Mouse (Mus musculus): Measurements from ENCODE around the gene Myo15b. TPM values are rescaled to one million over a fixed set of nuclear protein-coding genes. Genes with fewer than 3 reads are reported as not detected.
"Not testable (repeated sequence)": the region's sequence is repeated elsewhere in the genome, so short reads cannot be mapped to it uniquely, and the experiment has no call there.

Gene Myo15b
- polyA plus RNA-seq, 1 experiment from 2014 or later = 12.6 TPM

DNA sequence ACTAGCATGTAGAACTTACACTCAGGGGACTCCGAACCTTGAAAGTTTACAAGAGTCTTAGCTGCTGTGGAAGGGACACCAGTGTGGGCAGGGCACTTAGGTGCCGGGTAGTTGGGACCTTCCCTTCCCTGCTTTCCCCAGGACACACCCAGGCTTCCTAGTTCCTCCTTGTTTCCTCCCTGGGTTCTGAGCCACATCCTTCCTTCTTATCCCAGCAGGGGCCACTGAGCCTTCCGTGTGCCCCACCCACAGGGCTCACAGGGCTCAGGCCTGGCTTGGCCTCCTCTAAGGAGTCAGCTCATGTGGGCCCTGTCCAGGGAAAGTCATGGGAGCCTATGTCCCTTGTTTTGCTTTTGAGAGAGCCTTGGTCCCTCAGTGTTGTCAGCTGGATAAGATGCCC, 18.5 kb upstream of the Myo15b start:
- H3K9ac ChIP-seq (replicated peaks; ENCODE audit: low read length) = no peak overlapping the region
- 66% methylated on average over 3 of the region's 3 CpGs for WGBS
- peaks cover 3% of the 10 kb centered on the region; the same call in 1 of the 2 replicates for H3K9me3 ChIP-seq (ENCODE audit: low read length)
- no peak overlapping the region for H3K4me2 ChIP-seq (replicated peaks; ENCODE audit: low read depth, low read length)
- peaks cover under 1% of the 10 kb centered on the region; the same call in 1 of the 2 replicates for H3K36me3 ChIP-seq (ENCODE audit: insufficient read depth, low read length)
- peak overlapping the region; percentile 21; the same call in 1 of the 2 replicates for H3K27ac ChIP-seq (ENCODE audit: low read length)
- no peaks in the 10 kb centered on the region for H3K27me3 ChIP-seq (ENCODE audit: insufficient read depth, low read length)
- peaks cover 76% of the 10 kb centered on the region for H3K4me1 ChIP-seq (ENCODE audit: insufficient read depth, low read length)
- no peak overlapping the region for H3K4me3 ChIP-seq (ENCODE audit: low read length)
- no peak for ATAC-seq (ENCODE audit: low FRiP score, low TSS enrichment)

DNA sequence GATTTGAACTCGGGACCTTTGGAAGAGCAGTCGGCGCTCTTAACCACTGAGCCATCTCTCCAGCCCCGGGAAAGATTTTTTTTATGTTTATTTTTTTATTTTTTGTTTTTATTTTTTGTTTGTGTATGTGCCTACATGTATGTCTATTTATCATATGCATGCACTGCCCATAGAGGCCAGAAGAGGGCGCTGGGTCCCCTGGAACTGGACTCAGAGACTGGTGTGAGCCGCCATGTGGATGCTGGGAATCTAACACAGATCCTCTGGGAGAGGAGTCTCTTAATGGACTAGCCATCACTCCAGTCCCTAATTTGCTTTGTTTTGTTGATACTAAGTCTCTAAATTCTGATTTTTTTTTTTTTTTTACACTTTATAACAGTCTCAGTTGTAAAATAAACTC, 17.2 kb upstream of the Myo15b start:
- no peak overlapping the region for H3K4me3 ChIP-seq (ENCODE audit: low read length)
- H3K27me3 ChIP-seq (ENCODE audit: insufficient read depth, low read length) = no peaks in the 10 kb centered on the region
- no peak overlapping the region for H3K4me2 ChIP-seq (replicated peaks; ENCODE audit: low read depth, low read length)
- no peak overlapping the region for H3K9ac ChIP-seq (replicated peaks; ENCODE audit: low read length)
- H3K9me3 ChIP-seq (ENCODE audit: low read length) = peaks cover 8% of the 10 kb centered on the region; the same call in 1 of the 2 replicates
- WGBS = 85% methylated on average over 6 of the region's 6 CpGs
- peaks cover 14% of the 10 kb centered on the region for H3K36me3 ChIP-seq (ENCODE audit: insufficient read depth, low read length)
- peaks cover 69% of the 10 kb centered on the region for H3K4me1 ChIP-seq (ENCODE audit: insufficient read depth, low read length)
- no peak for ATAC-seq (ENCODE audit: low FRiP score, low TSS enrichment)
- peak overlapping the region; percentile 86 for H3K27ac ChIP-seq (ENCODE audit: low read length)

DNA sequence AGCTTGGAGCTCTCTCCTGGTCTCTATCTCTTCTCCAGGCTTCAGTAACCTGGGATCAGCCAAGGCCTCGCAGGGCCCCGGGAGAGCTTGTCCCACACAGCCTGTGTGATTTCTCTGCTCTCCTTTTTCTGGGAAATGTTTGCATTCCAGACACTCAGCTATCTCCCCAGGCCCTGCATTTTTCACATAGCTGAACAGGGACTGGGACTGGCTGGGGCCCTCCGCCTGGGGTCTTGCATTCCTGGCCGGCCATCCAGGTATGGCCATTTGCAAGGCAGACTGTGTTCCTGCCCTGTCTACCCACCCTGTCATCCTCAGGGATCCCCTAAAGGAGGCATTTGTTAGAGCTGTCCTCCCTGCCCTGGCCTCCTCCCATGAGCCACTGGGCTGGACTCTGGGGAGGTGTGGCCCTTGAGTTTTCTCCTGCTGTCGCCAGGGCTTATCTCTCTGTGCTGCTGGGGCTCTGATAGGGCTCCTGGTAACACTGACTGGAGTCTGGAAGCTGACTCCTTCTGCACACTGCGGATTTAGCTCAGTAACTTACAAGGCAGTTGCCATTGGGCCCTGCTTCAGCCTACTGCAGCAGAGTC, 16.1 kb upstream of the Myo15b start:
- H3K4me1 ChIP-seq (ENCODE audit: insufficient read depth, low read length) = peaks cover 67% of the 10 kb centered on the region

GRCm38 (mm10) chr11:115843141-115843890, 14.9 kb upstream of the Myo15b start:
- Histone ChIP-seq H3K4me2 (replicated peaks; ENCODE audit: low read depth, low read length) (peak overlapping the region; percentile 21; the same call in 1 of the 2 replicates), H3K27ac (ENCODE audit: low read length) (peak overlapping the region; percentile 86), H3K36me3 (ENCODE audit: insufficient read depth, low read length) (peaks cover 33% of the 10 kb centered on the region), H3K4me3 (ENCODE audit: low read length) (no peak overlapping the region), H3K4me1 (ENCODE audit: insufficient read depth, low read length) (peaks cover 59% of the 10 kb centered on the region), H3K9me3 (ENCODE audit: low read length) (peaks cover 8% of the 10 kb centered on the region; the same call in 1 of the 2 replicates), H3K9ac (replicated peaks; ENCODE audit: low read length) (no peak overlapping the region), H3K27me3 (ENCODE audit: insufficient read depth, low read length) (no peaks in the 10 kb centered on the region)
- ATAC-seq (ENCODE audit: low FRiP score, low TSS enrichment) = 0 out of 2 replicates have a peak, but pooled peaks have one; percentile 7
- WGBS = 80% methylated on average over 11 of the region's 14 CpGs

More for the DNA sequence above, 16.1 kb upstream of the Myo15b start:
- no peaks in the 10 kb centered on the region for H3K27me3 ChIP-seq (ENCODE audit: insufficient read depth, low read length)
- WGBS = 18% methylated on average over 6 of the region's 6 CpGs
- H3K27ac ChIP-seq (ENCODE audit: low read length) = peak overlapping the region; percentile 86
- H3K9me3 ChIP-seq (ENCODE audit: low read length) = peaks cover 8% of the 10 kb centered on the region; the same call in 1 of the 2 replicates
- ATAC-seq (ENCODE audit: low FRiP score, low TSS enrichment) = 0 out of 2 replicates have a peak, but pooled peaks have one; percentile 14
- peaks cover 22% of the 10 kb centered on the region for H3K36me3 ChIP-seq (ENCODE audit: insufficient read depth, low read length)
- H3K4me2 ChIP-seq (replicated peaks; ENCODE audit: low read depth, low read length) = no peak overlapping the region
- H3K9ac ChIP-seq (replicated peaks; ENCODE audit: low read length) = peak overlapping the region; percentile 41; the same call in 1 of the 2 replicates
- H3K4me3 ChIP-seq (ENCODE audit: low read length) = no peak overlapping the region

- Histone ChIP-seq H3K27me3 (ENCODE audit: insufficient read depth, low read length) (no peaks in the 10 kb centered on the region), H3K27ac (ENCODE audit: low read length) (peak overlapping the region; percentile 86), H3K4me3 (ENCODE audit: low read length) (no peak overlapping the region), H3K9ac (replicated peaks; ENCODE audit: low read length) (no peak overlapping the region), H3K36me3 (ENCODE audit: insufficient read depth, low read length) (peaks cover 34% of the 10 kb centered on the region), H3K4me2 (replicated peaks; ENCODE audit: low read depth, low read length) (peak overlapping the region; percentile 21), H3K9me3 (ENCODE audit: low read length) (peaks cover 8% of the 10 kb centered on the region; the same call in 1 of the 2 replicates), H3K4me1 (ENCODE audit: insufficient read depth, low read length) (peaks cover 54% of the 10 kb centered on the region)
- peak; percentile 88 for ATAC-seq (ENCODE audit: low FRiP score, low TSS enrichment)
- WGBS = 77% methylated on average over 5 of the region's 5 CpGs
These were observed 14.3 kb upstream of the Myo15b start for GRCm38 (mm10) chr11:115843891-115844239.

GRCm38 (mm10) chr11:115844240-115844639, 14.0 kb upstream of the Myo15b start:
- Histone ChIP-seq H3K4me3 (ENCODE audit: low read length) (no peak overlapping the region), H3K27me3 (ENCODE audit: insufficient read depth, low read length) (no peaks in the 10 kb centered on the region), H3K4me2 (replicated peaks; ENCODE audit: low read depth, low read length) (peak overlapping the region; percentile 21), H3K27ac (ENCODE audit: low read length) (peak overlapping the region; percentile 86), H3K9ac (replicated peaks; ENCODE audit: low read length) (peak overlapping the region; percentile 45; the same call in 1 of the 2 replicates), H3K4me1 (ENCODE audit: insufficient read depth, low read length) (peaks cover 50% of the 10 kb centered on the region), H3K9me3 (ENCODE audit: low read length) (peaks cover 8% of the 10 kb centered on the region; the same call in 1 of the 2 replicates), H3K36me3 (ENCODE audit: insufficient read depth, low read length) (peaks cover 34% of the 10 kb centered on the region)
- WGBS = 40% methylated on average over 8 of the region's 8 CpGs
- peak; percentile 73 for ATAC-seq (ENCODE audit: low FRiP score, low TSS enrichment)

GRCm38 (mm10) chr11:115845819-115846218, 12.4 kb upstream of the Myo15b start:
- peaks cover 8% of the 10 kb centered on the region; the same call in 1 of the 2 replicates for H3K9me3 ChIP-seq (ENCODE audit: low read length)
- no peak overlapping the region for H3K4me3 ChIP-seq (ENCODE audit: low read length)
- no peak overlapping the region for H3K4me2 ChIP-seq (replicated peaks; ENCODE audit: low read depth, low read length)
- ATAC-seq (ENCODE audit: low FRiP score, low TSS enrichment) = no peak
- no peaks in the 10 kb centered on the region for H3K27me3 ChIP-seq (ENCODE audit: insufficient read depth, low read length)
- 98% methylated on average over 2 of the region's 2 CpGs for WGBS
- peaks cover 49% of the 10 kb centered on the region for H3K36me3 ChIP-seq (ENCODE audit: insufficient read depth, low read length)
- H3K4me1 ChIP-seq (ENCODE audit: insufficient read depth, low read length) = peaks cover 42% of the 10 kb centered on the region
- no peak overlapping the region for H3K27ac ChIP-seq (ENCODE audit: low read length)
- H3K9ac ChIP-seq (replicated peaks; ENCODE audit: low read length) = no peak overlapping the region

DNA sequence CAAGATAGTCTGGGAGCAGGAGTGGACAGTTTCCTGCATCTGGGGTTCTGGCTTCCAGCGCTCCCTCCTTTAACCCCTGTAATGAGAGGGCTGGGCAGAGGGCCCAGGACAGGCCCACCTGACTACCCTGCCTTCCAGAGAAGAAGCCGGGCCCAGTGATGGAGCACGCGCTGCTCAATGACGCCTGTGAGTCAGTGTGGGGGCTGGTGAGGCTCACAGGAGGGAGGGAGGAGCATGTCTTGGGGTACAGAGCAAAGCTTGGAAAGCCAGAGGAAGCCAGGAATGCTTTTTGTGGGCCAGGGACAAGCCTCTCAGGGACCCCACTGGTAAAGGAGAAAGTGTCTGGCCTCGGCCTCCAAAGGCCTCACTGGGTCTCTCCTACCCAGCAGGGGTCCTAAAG, 3.5 kb upstream of the Myo15b start:
- Histone ChIP-seq H3K4me1 (ENCODE audit: insufficient read depth, low read length) (peaks cover 10% of the 10 kb centered on the region), H3K36me3 (ENCODE audit: insufficient read depth, low read length) (peaks cover 33% of the 10 kb centered on the region), H3K9me3 (ENCODE audit: low read length) (no peaks in the 10 kb centered on the region), H3K9ac (replicated peaks; ENCODE audit: low read length) (no peak overlapping the region), H3K27ac (ENCODE audit: low read length) (no peak overlapping the region), H3K4me2 (replicated peaks; ENCODE audit: low read depth, low read length) (no peak overlapping the region), H3K4me3 (ENCODE audit: low read length) (no peak overlapping the region), H3K27me3 (ENCODE audit: insufficient read depth, low read length) (peaks cover 29% of the 10 kb centered on the region)
- 86% methylated on average over 6 of the region's 6 CpGs for WGBS
- no peak for ATAC-seq (ENCODE audit: low FRiP score, low TSS enrichment)

DNA sequence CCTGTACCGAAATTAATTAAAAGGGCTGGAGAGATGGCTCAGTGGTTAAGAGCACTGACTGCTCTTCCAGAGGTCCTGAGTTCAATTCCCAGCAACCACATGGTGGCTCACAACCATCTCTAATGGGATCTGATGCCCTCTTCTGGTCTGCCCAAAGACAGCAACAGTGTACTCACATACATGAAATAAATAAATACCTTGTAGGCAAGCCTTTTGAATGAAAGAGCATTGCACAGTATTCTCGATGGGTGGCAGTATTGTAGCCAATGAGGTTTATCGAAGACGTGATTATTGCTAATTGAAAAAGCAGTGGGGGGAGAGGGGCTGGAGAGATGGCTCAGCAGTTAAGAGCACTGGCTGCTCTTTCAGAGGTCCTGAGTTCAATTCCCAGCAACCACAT, 1.1 kb upstream of the Myo15b start:
- Histone ChIP-seq H3K36me3 (ENCODE audit: insufficient read depth, low read length) (peaks cover 16% of the 10 kb centered on the region), H3K4me1 (ENCODE audit: insufficient read depth, low read length) (peaks cover 10% of the 10 kb centered on the region), H3K27me3 (ENCODE audit: insufficient read depth, low read length) (peaks cover 41% of the 10 kb centered on the region)
- not testable (repeated sequence) for H3K4me2 ChIP-seq (replicated peaks; ENCODE audit: low read depth, low read length); H3K9ac ChIP-seq (replicated peaks; ENCODE audit: low read length); H3K27ac ChIP-seq (ENCODE audit: low read length); ATAC-seq (ENCODE audit: low FRiP score, low TSS enrichment); H3K4me3 ChIP-seq (ENCODE audit: low read length); H3K9me3 ChIP-seq (ENCODE audit: low read length)
- 94% methylated on average over 4 of the region's 4 CpGs for WGBS

DNA sequence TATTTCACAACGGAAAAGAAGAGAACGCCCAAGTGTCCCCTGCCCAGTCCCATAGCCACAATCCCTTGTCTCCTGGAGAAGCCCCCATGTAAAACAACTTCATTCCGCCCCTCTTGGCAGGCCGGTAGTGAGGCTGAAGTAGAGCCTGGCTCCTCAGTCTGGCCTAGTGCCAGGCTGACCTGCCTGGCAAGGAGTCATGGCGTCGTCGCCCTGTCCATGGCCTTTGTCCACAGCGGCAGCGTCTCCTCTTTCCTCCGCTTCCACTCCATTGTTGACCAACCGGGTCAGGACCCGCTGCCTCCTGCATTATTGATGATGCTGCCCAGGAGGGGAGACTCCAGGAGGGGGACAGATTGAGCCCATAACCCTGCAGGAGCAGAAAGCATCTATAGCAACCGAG, 270 bp upstream of the Myo15b start:
- no peak for ATAC-seq (ENCODE audit: low FRiP score, low TSS enrichment)
- peaks cover 15% of the 10 kb centered on the region for H3K36me3 ChIP-seq (ENCODE audit: insufficient read depth, low read length)
- 45% methylated on average over 13 of the region's 13 CpGs for WGBS
- H3K4me2 ChIP-seq (replicated peaks; ENCODE audit: low read depth, low read length) = no peak overlapping the region
- no peaks in the 10 kb centered on the region for H3K9me3 ChIP-seq (ENCODE audit: low read length)
- no peak overlapping the region for H3K27ac ChIP-seq (ENCODE audit: low read length)
- H3K4me3 ChIP-seq (ENCODE audit: low read length) = no peak overlapping the region
- peaks cover 41% of the 10 kb centered on the region for H3K27me3 ChIP-seq (ENCODE audit: insufficient read depth, low read length)
- peaks cover 10% of the 10 kb centered on the region for H3K4me1 ChIP-seq (ENCODE audit: insufficient read depth, low read length)
- H3K9ac ChIP-seq (replicated peaks; ENCODE audit: low read length) = no peak overlapping the region
